Mouse (Mus musculus) E14TG2a.4 (cell line): ENCODE data around the gene Foxe1.

Source experiments
- H3K27me3 ChIP-seq: 2 replicates; pipeline ENCODE4 v1.6.1; 2014; ENCODE audit warnings: low read length, control low read depth; ENCODE audit not compliant: insufficient read depth
- H3K36me3 ChIP-seq: 2 replicates; pipeline ENCODE4 v1.6.1; 2014; ENCODE audit warnings: low read length, control low read depth; ENCODE audit not compliant: insufficient read depth
- H3K4me1 ChIP-seq: replicated peaks from 2 replicates; pipeline ENCODE4 v1.6.1; 2014; ENCODE audit warnings: low read depth, low read length, control low read depth
- H3K4me3 ChIP-seq: replicated peaks from 2 replicates; pipeline ENCODE4 v1.5.1; 2014; ENCODE audit warnings: mild to moderate bottlenecking, low read length
- H3K9me3 ChIP-seq: 2 replicates; pipeline ENCODE4 v1.6.1; 2014; ENCODE audit warnings: low read length, control low read depth
- CTCF ChIP-seq: conservative IDR thresholded peaks from 2 replicates; pipeline ENCODE4 v1.5.1; 2014; ENCODE audit warnings: low read length
- NANOG ChIP-seq: IDR thresholded peaks from 2 replicates; pipeline ENCODE4 v1.6.1; 2014; ENCODE audit warnings: borderline replicate concordance, low read length, mixed read lengths
- POU5F1 ChIP-seq: IDR thresholded peaks from 2 replicates; pipeline ENCODE4 v1.6.1; 2014; ENCODE audit warnings: low read length, borderline replicate concordance

The Foxe1 gene

DNA sequence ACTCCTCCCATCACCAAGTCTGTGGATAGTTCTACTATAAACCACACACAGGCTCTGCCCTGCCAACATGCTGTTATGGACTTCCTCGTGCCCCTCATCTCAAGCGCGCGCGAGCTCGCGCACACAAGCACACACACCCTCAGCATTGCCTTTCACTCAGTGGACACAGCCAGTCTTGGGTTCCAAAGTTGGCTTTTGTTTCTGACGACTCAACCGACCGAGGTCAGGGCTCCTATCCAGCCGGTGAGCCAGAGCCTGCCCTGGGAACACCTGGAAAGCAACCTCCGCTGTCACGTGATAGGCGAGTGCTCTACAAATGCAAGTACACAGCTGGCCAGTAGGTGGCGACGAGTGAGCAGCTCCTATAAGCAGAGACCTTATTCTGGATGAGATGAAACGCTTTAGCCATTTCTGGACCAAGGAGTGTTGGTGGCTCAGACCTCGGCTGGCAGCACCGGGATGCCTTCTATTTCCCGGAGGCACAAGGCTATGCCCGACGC is 31.5 kb downstream of the Foxe1 start:
- Histone ChIP-seq H3K9me3 (peaks cover 10% of the 10 kb centered on the region), H3K4me3 (peak overlapping the region; percentile 79), H3K36me3 (peaks cover 47% of the 10 kb centered on the region), H3K27me3 (peaks cover 10% of the 10 kb centered on the region), H3K4me1 (peaks cover 29% of the 10 kb centered on the region)
- TF ChIP-seq NANOG = no peak
- no peak for TF ChIP-seq POU5F1
- TF ChIP-seq CTCF = peak; percentile 76

DNA sequence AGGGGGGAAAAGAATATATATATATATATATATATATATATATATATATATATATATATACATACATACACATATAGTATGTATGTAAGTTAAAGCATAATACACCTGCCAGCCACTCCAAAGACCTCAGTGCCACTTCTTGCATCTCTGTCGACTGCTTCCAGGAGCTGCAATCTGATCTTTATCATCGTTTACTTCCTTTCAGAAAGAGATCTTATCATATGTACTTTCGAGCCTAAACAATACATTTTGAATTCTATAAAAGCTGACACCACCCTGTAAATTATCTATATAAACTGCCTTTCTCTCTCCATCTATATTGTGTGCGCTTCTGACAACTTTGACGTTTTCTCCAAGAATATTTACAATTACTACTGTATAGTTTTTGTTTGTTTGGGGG is 45.1 kb downstream of the Foxe1 start:
- no peaks in the 10 kb centered on the region for H3K27me3 ChIP-seq
- peaks cover 42% of the 10 kb centered on the region for H3K36me3 ChIP-seq
- peak overlapping the region; percentile 84 for H3K4me3 ChIP-seq
- TF ChIP-seq POU5F1 = no peak
- no peak for TF ChIP-seq CTCF
- TF ChIP-seq NANOG = no peak
- no peaks in the 10 kb centered on the region for H3K9me3 ChIP-seq
- H3K4me1 ChIP-seq = peaks cover 10% of the 10 kb centered on the region

DNA sequence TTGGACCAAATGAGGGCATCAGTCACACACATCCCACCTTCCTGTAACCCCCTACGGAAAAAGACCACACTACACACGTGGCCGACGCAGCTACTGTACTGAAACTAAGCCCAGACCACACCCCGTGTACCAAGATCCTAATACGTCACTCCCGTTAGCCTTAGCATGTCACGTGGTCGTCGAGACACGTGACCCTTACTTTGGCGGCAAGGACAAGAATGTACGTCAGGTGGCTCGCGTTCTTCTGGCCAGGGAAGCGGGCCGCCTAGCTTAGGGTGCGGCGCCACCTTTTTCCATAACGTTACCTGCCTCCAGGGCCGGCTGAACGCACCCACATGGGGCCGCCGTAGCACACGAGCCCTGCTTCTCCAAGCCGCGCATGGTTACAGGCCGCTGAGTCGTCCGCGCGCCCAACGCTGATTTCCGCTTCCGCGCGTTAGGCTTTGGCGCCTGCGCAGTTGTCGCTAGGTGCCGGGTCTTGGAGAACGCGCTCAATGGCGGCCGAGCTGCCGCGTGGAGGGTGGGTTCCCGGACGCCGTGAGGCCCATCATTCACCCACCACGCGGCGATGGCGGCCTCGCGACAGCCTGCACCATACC is 45.7 kb downstream of the Foxe1 start, which contains the start of gene Trmo:
Gene Trmo (minus strand): TSS at position 425 of the 599 bp plus-strand sequence.
- no peak for TF ChIP-seq NANOG
- no peak for TF ChIP-seq CTCF
- no peak for TF ChIP-seq POU5F1
- H3K4me3 ChIP-seq = peak within 1 kb of the TSS; percentile 84
- H3K9me3 ChIP-seq = no peaks in the 10 kb centered on the region
- H3K27me3 ChIP-seq = no peaks in the 10 kb centered on the region
- H3K36me3 ChIP-seq = peaks cover 37% of the 10 kb centered on the region
- H3K4me1 ChIP-seq = peaks cover 10% of the 10 kb centered on the region

DNA sequence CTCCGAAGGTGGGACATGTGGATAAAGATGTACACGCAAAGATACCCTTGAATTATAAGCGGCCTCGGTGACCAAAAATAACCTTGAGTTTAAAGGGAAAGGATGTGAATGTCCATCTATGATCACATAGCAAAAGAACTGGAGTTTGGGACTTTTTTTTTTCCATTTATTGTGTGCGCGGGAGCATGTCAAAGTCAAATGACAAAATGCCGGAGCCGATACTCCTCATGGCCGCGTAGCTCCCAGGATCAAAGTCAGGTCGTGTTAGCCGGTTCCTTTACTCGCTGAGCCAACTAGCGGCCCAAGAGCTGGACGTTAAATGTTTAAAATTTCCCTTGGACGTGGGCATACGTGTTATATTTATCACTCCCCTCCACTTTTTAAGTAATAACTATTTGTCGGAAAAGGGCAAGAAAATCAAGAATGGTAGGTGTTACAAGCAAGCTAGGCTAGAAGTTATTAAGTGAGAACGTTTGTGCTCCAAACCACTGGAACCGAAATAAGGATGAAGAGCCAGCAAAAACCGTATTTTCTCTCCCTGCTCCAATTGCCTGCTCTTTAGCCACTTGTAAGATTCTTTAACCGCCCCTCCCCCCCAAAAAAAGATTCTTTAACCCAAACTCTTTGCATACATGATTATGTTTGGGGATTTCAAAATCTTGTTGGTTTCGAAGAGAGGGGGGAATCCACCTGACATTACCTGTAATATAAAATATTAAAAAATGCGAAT is 46.4 kb downstream of the Foxe1 start:
- H3K9me3 ChIP-seq = no peaks in the 10 kb centered on the region
- TF ChIP-seq CTCF (no peak), NANOG (no peak), POU5F1 (no peak)
- H3K27me3 ChIP-seq = no peaks in the 10 kb centered on the region
- peaks cover 30% of the 10 kb centered on the region for H3K36me3 ChIP-seq
- H3K4me1 ChIP-seq = peaks cover 10% of the 10 kb centered on the region
- H3K4me3 ChIP-seq = peak overlapping the region; percentile 84

DNA sequence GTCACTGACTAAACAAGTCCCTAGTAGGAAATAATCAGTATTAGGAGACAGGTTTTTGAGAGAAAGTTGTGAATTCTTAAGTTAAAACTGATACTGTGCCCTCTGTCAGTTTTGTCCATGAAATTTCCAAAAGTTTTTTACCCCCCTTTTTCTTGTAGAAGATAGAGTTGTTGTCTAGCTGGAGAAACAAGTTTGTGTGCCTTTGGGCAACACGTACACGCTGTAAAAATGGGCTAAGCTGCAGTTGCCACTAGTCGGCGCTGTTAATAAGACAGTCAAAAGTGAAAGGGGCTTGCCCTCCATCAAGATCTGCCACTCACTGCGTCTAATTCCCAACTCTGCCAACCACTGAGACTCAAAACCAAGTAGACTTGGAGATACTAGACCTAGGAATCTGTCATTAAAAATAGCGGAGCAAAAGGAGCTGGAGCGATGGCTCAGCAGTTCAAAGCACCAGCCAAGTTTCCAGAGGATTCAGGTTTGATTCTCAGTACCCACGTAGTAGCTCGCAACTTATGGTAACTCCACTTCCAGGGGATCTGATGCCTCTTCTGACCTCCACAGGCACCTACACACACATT is 47.1 kb downstream of the Foxe1 start:
- H3K9me3 ChIP-seq = no peaks in the 10 kb centered on the region
- peaks cover 23% of the 10 kb centered on the region for H3K36me3 ChIP-seq
- peak overlapping the region; percentile 84 for H3K4me3 ChIP-seq
- H3K4me1 ChIP-seq = peaks cover 10% of the 10 kb centered on the region
- H3K27me3 ChIP-seq = no peaks in the 10 kb centered on the region
- TF ChIP-seq POU5F1 = no peak
- TF ChIP-seq CTCF = peak; percentile 97

DNA sequence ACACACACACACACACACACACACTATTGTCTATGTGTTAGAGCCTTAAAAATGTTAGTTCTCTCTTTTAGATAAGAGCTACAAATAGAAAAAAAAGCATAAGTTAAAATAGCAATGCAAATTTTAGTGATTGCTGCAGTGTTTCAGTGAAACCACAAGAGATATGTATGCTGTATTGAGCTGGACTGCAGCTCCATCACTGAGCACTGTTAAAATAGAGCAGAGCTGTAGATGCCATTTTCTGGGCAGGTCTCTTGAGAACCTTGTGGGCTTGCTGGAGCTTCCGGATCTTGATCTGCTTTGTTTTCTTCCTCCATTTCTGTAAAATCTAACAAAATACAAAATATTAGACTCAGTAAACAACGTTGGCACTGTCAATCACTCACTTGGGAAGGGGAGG is 51.0 kb downstream of the Foxe1 start:
- no peaks in the 10 kb centered on the region for H3K36me3 ChIP-seq
- no peak overlapping the region for H3K4me3 ChIP-seq
- H3K9me3 ChIP-seq = no peaks in the 10 kb centered on the region
- peaks cover 16% of the 10 kb centered on the region for H3K27me3 ChIP-seq
- no peak for TF ChIP-seq NANOG
- no peak for TF ChIP-seq POU5F1
- TF ChIP-seq CTCF = no peak
- peaks cover 14% of the 10 kb centered on the region for H3K4me1 ChIP-seq

DNA sequence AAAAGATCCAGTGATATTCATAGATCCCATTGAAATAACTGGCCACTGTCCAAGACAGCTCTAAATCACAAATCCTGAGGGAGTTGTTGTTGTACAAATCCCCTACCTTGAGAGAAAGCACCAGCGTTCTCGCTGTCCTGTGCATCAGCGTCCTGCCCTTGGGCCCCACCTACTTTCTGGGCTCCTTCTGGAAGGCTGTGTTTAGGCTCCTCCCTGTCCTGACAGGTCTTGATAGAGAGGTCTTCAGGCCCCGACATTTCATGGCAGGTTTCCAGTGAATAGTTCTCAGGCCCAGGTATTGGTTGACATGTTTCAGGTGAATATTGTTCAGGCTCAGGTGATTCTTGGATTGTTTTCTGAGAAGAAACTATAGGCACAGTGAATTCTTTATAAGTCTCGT is 52.3 kb downstream of the Foxe1 start:
- Histone ChIP-seq H3K36me3 (no peaks in the 10 kb centered on the region), H3K4me1 (peaks cover 5% of the 10 kb centered on the region), H3K4me3 (no peak overlapping the region), H3K27me3 (peaks cover 16% of the 10 kb centered on the region), H3K9me3 (no peaks in the 10 kb centered on the region)
- TF ChIP-seq POU5F1 (no peak), NANOG (no peak), CTCF (no peak)
